9 mouse cellular contexts compared by ENCODE assay signal in genomic region chr2:73509248-73510024, GRCm38 (mm10). TPM values are rescaled to one million over a fixed set of nuclear protein-coding genes. Genes with fewer than 3 reads are reported as not detected.
A peak's percentile ranks its signal among the peaks of the same experiment; 100 is the strongest.
DNase-seq lines count a peak whose midpoint lies in the region; ATAC-seq and TF ChIP-seq lines count a peak whose summit lies in the region.
"Had no signal": no experiment of that assay in that cellular context is flagged by ENCODE, and none has a peak within 500 bp of the region (broad histone marks: within the 10 kb centered on the region; RNA-seq: fewer than 3 reads in every experiment).

No protein-coding gene starts in this region.

- peak; percentile 55; the same call in 1 of the 2 replicates for ATAC-seq in heart, embryonic 14.5 days (ENCODE audit: insufficient number of reproducible peaks, insufficient read depth, low FRiP score, low read depth)
- 0 out of 2 replicates have a peak, but pooled peaks have one; percentile 16 for ATAC-seq in liver, embryonic 13.5 days (ENCODE audit: low read depth)
- no peak for ATAC-seq in midbrain, postnatal 0 days (ENCODE audit: low FRiP score)

- no peaks in the 10 kb centered on the region for H3K36me3 ChIP-seq in spleen, adult 2 months (ENCODE audit: control insufficient read depth, insufficient read depth, low read length)
- H3K36me3 ChIP-seq in heart, embryonic 14.5 days (ENCODE audit: control insufficient read depth, insufficient read depth, low read length): no peaks in the 10 kb centered on the region
- H3K36me3 ChIP-seq in liver, embryonic 13.5 days: no peaks in the 10 kb centered on the region
- no peaks in the 10 kb centered on the region for H3K36me3 ChIP-seq in midbrain, postnatal 0 days (ENCODE audit: insufficient read depth, low read length)

- no peaks in the 10 kb centered on the region for H3K27me3 ChIP-seq in spleen, adult 2 months (ENCODE audit: control insufficient read depth, insufficient read depth, low read length)
- no peaks in the 10 kb centered on the region for H3K27me3 ChIP-seq in heart, embryonic 14.5 days (ENCODE audit: control insufficient read depth, insufficient read depth, low read length)
- no peaks in the 10 kb centered on the region for H3K27me3 ChIP-seq in liver, embryonic 13.5 days
- H3K27me3 ChIP-seq in midbrain, postnatal 0 days (ENCODE audit: insufficient read depth, low read length): no peaks in the 10 kb centered on the region

- peak overlapping the region; percentile 41; the same call in 1 of the 2 replicates for H3K9ac ChIP-seq in heart, embryonic 14.5 days (ENCODE audit: low read length)
- H3K9ac ChIP-seq in liver, embryonic 13.5 days: no peak overlapping the region
- H3K9ac ChIP-seq in midbrain, postnatal 0 days (replicated peaks; ENCODE audit: low read length, poor library complexity, severe bottlenecking): no peak overlapping the region

- H3K4me3 ChIP-seq in spleen, adult 2 months (ENCODE audit: extremely low read depth, insufficient read depth, insufficient read length): no peak overlapping the region
- no peak overlapping the region for H3K4me3 ChIP-seq in heart, embryonic 14.5 days (ENCODE audit: control insufficient read depth in 1 of 2, insufficient read depth in 1 of 2, low read depth in 1 of 2, low read length in 2 of 2)
- H3K4me3 ChIP-seq in liver, embryonic 13.5 days (replicated peaks): no peak overlapping the region
- no peak overlapping the region for H3K4me3 ChIP-seq in midbrain, postnatal 0 days (ENCODE audit: low read depth, low read length)

- H3K4me2 ChIP-seq in heart, embryonic 14.5 days (ENCODE audit: low read length): peak overlapping the region; percentile 41
- H3K4me2 ChIP-seq in liver, embryonic 13.5 days: no peak overlapping the region
- H3K4me2 ChIP-seq in midbrain, postnatal 0 days (ENCODE audit: low read depth, low read length, poor library complexity, severe bottlenecking): no peak overlapping the region

- TF ChIP-seq CTCF in spleen, adult 2 months (IDR thresholded peaks at IDR 0.05; ENCODE audit: extremely low read depth, insufficient read depth, insufficient read length, insufficient replicate concordance): no peak
- no peak for TF ChIP-seq CTCF in midbrain, postnatal 0 days (IDR thresholded peaks at IDR 0.05)

- no peak for TF ChIP-seq POLR2A in spleen, adult 2 months (IDR thresholded peaks at IDR 0.05; ENCODE audit: low read depth, low read length)

- H3K4me1 ChIP-seq in spleen, adult 2 months (ENCODE audit: control insufficient read depth, insufficient read depth, insufficient read length): peaks cover 10% of the 10 kb centered on the region; the same call in 1 of the 2 replicates
- peaks cover 14 to 15% of the 10 kb centered on the region in 2 experiments for H3K4me1 ChIP-seq in heart, embryonic 14.5 days (ENCODE audit: control insufficient read depth in 2 of 2, insufficient read depth in 2 of 2, low read length in 2 of 2)
- H3K4me1 ChIP-seq in liver, embryonic 13.5 days (replicated peaks): peaks cover 57% of the 10 kb centered on the region
- no peaks in the 10 kb centered on the region for H3K4me1 ChIP-seq in midbrain, postnatal 0 days (ENCODE audit: insufficient read depth, low read length)

- no peaks in the 10 kb centered on the region for H3K9me3 ChIP-seq in heart, embryonic 14.5 days (ENCODE audit: control insufficient read depth, low read length)
- no peaks in the 10 kb centered on the region for H3K9me3 ChIP-seq in liver, embryonic 13.5 days (replicated peaks)
- no peaks in the 10 kb centered on the region for H3K9me3 ChIP-seq in midbrain, postnatal 0 days (ENCODE audit: low read length)

- peak overlapping the region; percentile 74 for H3K27ac ChIP-seq in spleen, adult 2 months (ENCODE audit: insufficient read depth, low read length)
- H3K27ac ChIP-seq in heart, embryonic 14.5 days (replicated peaks in 1 of 2; ENCODE audit: control insufficient read depth in 1 of 2, insufficient read depth in 1 of 2, low read depth in 2 of 2, low read length in 2 of 2): peak overlapping the region; percentile 80 to 85
- H3K27ac ChIP-seq in liver, embryonic 13.5 days: no peak overlapping the region; the same call in 1 of the 2 replicates
- no peak overlapping the region for H3K27ac ChIP-seq in midbrain, postnatal 0 days (ENCODE audit: low read depth, low read length)

- WGBS in spleen, adult 2 months: 40% methylated on average over 15 of the region's 15 CpGs
- WGBS in heart, embryonic 14.5 days: 38% methylated on average over 15 of the region's 15 CpGs
- 34% methylated on average over 15 of the region's 15 CpGs for WGBS in liver, embryonic 13.5 days (ENCODE audit: insufficient replicate concordance)
- WGBS in midbrain, postnatal 0 days: 78% methylated on average over 15 of the region's 15 CpGs

- intact Hi-C loops in left cerebral cortex, postnatal 4 days (cut with DNase I): no loop called here
- intact Hi-C loops in left cerebral cortex, postnatal 36 days (cut with DNase I): no loop called here

- no peak for DNase-seq in spleen, adult 2 months (ENCODE audit: low read depth in 1 of 2, low spot score in 2 of 2)
- no peak for DNase-seq in spleen, postnatal 14 days (ENCODE audit: low spot score in 2 of 2)
- DNase-seq in liver, embryonic 13.5 days: no peak
- no peak for DNase-seq in midbrain, postnatal 0 days (ENCODE audit: low spot score)
- DNase-seq in left cerebral cortex, postnatal 4 days: no peak
- DNase-seq in left cerebral cortex, postnatal 36 days (ENCODE audit: low spot score in 2 of 2): no peak
- no peak for DNase-seq in adrenal gland, adult 8-10 months
- DNase-seq: right cerebral cortex, postnatal 25 days had no signal

RNA-seq across cellular contexts. Expression of gene Wipf1, which starts 20.1 kb away (rescaled TPM):
- polyA plus RNA-seq in spleen, adult 2 months (2012; rRNA removed): 58.7 and 72.8 TPM in 2 replicates
- polyA plus RNA-seq in heart, embryonic 14.5 days (2014; fragmentation: Nextera tagmentation; extraction: Ambion mirVana): 7.0 and 7.6 TPM in 2 replicates
- 3.4 and 4.6 TPM in 2 replicates for polyA plus RNA-seq in liver, embryonic 13.5 days (2015; fragmentation: Nextera tagmentation; extraction: Ambion mirVana)
- 1.8 and 4.3 TPM in 2 replicates for total RNA-seq in midbrain, postnatal 0 days (2014; rRNA removed)
- polyA plus RNA-seq in midbrain, postnatal 0 days (2015; fragmentation: Nextera tagmentation; extraction: Ambion mirVana): 2.1 and 2.4 TPM in 2 replicates
- 1 to 10 TPM; 6.7 to 6.9 TPM for total RNA-seq in left cerebral cortex, postnatal 4 days (2021)
- 1 to 10 TPM; 7.7 to 8.2 TPM for total RNA-seq in left cerebral cortex, postnatal 36 days (2021)
- total RNA-seq in adrenal gland, adult 8-10 months (2022): 10 to 100 TPM; 14.3 to 30.5 (median 19.8) TPM

Comparison
In these comparisons a context has a peak if more than half of its experiments do, and no peak if none do; other contexts are left out.
1. H3K27ac ChIP-seq: peak in spleen, adult 2 months (single experiment) and heart, embryonic 14.5 days (2 of 2); none in liver, embryonic 13.5 days (single experiment) and midbrain, postnatal 0 days (single experiment).